11 mouse cellular contexts compared by ENCODE assay signal in genomic region chr8:112570541-112570940, GRCm38 (mm10). TPM values are rescaled to one million over a fixed set of nuclear protein-coding genes. Genes with fewer than 3 reads are reported as not detected.
DNase-seq lines count a peak whose midpoint lies in the region; ATAC-seq and TF ChIP-seq lines count a peak whose summit lies in the region.
"Had no signal": no experiment of that assay in that cellular context is flagged by ENCODE, and none has a peak within 500 bp of the region (broad histone marks: within the 10 kb centered on the region; RNA-seq: fewer than 3 reads in every experiment).

No protein-coding gene starts in this region.

- WGBS in hindbrain, embryonic 10.5 days, result 11% methylated on average over 6 of the region's 6 CpGs
- 2% methylated on average over 6 of the region's 6 CpGs for WGBS in midbrain, postnatal 0 days

- H3K4me1 ChIP-seq in hindbrain, embryonic 10.5 days (replicated peaks), result peaks cover 12% of the 10 kb centered on the region
- no peaks in the 10 kb centered on the region for H3K4me1 ChIP-seq in midbrain, postnatal 0 days (ENCODE audit: insufficient read depth, low read length)

- no peak overlapping the region for H3K27ac ChIP-seq in hindbrain, embryonic 10.5 days
- peak overlapping the region; percentile 77; the same call in 1 of the 2 replicates for H3K27ac ChIP-seq in midbrain, postnatal 0 days (ENCODE audit: low read depth, low read length)
- H3K27ac ChIP-seq: heart, embryonic 13.5 days had no signal

- no peaks in the 10 kb centered on the region for H3K9me3 ChIP-seq in hindbrain, embryonic 10.5 days
- H3K9me3 ChIP-seq in midbrain, postnatal 0 days (ENCODE audit: low read length), result no peaks in the 10 kb centered on the region
- H3K9me3 ChIP-seq: heart, embryonic 13.5 days had no signal

- TF ChIP-seq CTCF in midbrain, postnatal 0 days (IDR thresholded peaks at IDR 0.05), result no peak

- peaks cover 21% of the 10 kb centered on the region; the same call in 1 of the 2 replicates for H3K27me3 ChIP-seq in hindbrain, embryonic 10.5 days (ENCODE audit: insufficient read depth, poor library complexity, severe bottlenecking)
- no peaks in the 10 kb centered on the region for H3K27me3 ChIP-seq in midbrain, postnatal 0 days (ENCODE audit: insufficient read depth, low read length)

- H3K4me2 ChIP-seq in midbrain, postnatal 0 days (ENCODE audit: low read depth, low read length, poor library complexity, severe bottlenecking), result peak overlapping the region; percentile 54

- H3K9ac ChIP-seq in midbrain, postnatal 0 days (replicated peaks; ENCODE audit: low read length, poor library complexity, severe bottlenecking), result no peak overlapping the region
- H3K9ac ChIP-seq: heart, embryonic 13.5 days; liver, postnatal 0 days had no signal

- DNase-seq in embryo, embryonic 10.5 days (ENCODE audit: low spot score), result peak; percentile 14
- DNase-seq in embryo, embryonic 9.5 days (ENCODE audit: extremely low spot score), result no peak
- peak; percentile 50 for DNase-seq in cerebellum, adult 9-10 months
- peak; percentile 8 for DNase-seq in hindbrain, embryonic 10.5 days (ENCODE audit: low spot score)
- peak; percentile 28 for DNase-seq in midbrain, postnatal 0 days (ENCODE audit: low spot score)
- no peak for DNase-seq in heart, adult 8-10 months (ENCODE audit: low spot score)
- no peak for DNase-seq in heart, postnatal 36 days
- no peak for DNase-seq in testis, postnatal 10 days (ENCODE audit: low spot score)
- DNase-seq: kidney, postnatal 36 days; liver, postnatal 0 days had no signal

- intact Hi-C loops in heart, postnatal 36 days (cut with DNase I), result loop anchor here (5.0 kb wide), 1 partner anchor 402 kb away; no protein-coding TSS in a partner anchor

- H3K36me3 ChIP-seq in hindbrain, embryonic 10.5 days, result no peaks in the 10 kb centered on the region
- no peaks in the 10 kb centered on the region for H3K36me3 ChIP-seq in midbrain, postnatal 0 days (ENCODE audit: insufficient read depth, low read length)
- H3K36me3 ChIP-seq: heart, embryonic 13.5 days had no signal

- H3K4me3 ChIP-seq in hindbrain, embryonic 10.5 days, result peak overlapping the region; percentile 58
- peak overlapping the region; percentile 58 for H3K4me3 ChIP-seq in midbrain, postnatal 0 days (ENCODE audit: low read depth, low read length)

- ATAC-seq in midbrain, postnatal 0 days (ENCODE audit: low FRiP score), result no peak
- ATAC-seq: liver, postnatal 0 days had no signal

RNA-seq across cellular contexts. Expression of gene Cntnap4, which starts 0.7 kb away (rescaled TPM):
- 0.69 and 0.80 TPM in 2 replicates for polyA plus RNA-seq in hindbrain, embryonic 10.5 days (2016; fragmentation: Nextera tagmentation; extraction: Ambion mirVana)
- 37.0 and 42.5 TPM in 2 replicates for total RNA-seq in midbrain, postnatal 0 days (2014; rRNA removed)
- polyA plus RNA-seq in midbrain, postnatal 0 days (2015; fragmentation: Nextera tagmentation; extraction: Ambion mirVana), result 15.5 and 16.5 TPM in 2 replicates
- total RNA-seq in heart, adult 8-10 months (2022), result not detected
- total RNA-seq in heart, postnatal 36 days (2021), result not detected
- polyA plus RNA-seq: heart, embryonic 13.5 days; liver, postnatal 0 days had no signal

Comparison
In these comparisons a context has a peak if more than half of its experiments do, and no peak if none do; other contexts are left out.
1. DNase-seq: peak in embryo, embryonic 10.5 days (single experiment), cerebellum, adult 9-10 months (single experiment), hindbrain, embryonic 10.5 days (single experiment) and midbrain, postnatal 0 days (single experiment); none in embryo, embryonic 9.5 days (single experiment), heart, adult 8-10 months (single experiment), heart, postnatal 36 days (0 of 2) and testis, postnatal 10 days (single experiment).
2. RNA of gene Cntnap4, which starts 0.7 kb away (total RNA-seq): 37.0 to 42.5 TPM in midbrain, postnatal 0 days; not detected in heart, postnatal 36 days and not detected in heart, adult 8-10 months; every median in the first group is over 10 times any median in the second.